Mouse (Mus musculus) lung, embryonic 14.5 days (tissue): ENCODE measurements at regions not wholly inside any gene's neighbourhood (a gene's known extent, or its start where the extent isn't known, plus 50 kb on each side); places are given as distances from the start of the nearest gene placed in this dataset.

Experiments used
- ATAC-seq: fragments of 200-750 bp; cut with Nextera tagmentation; 2 replicates; pipeline ENCODE4 v1.8.0; 2017; ENCODE audit warnings: mild to moderate bottlenecking, moderate TSS enrichment, moderate library complexity; ENCODE audit not compliant: insufficient read depth
- DNase-seq: peaks from one replicate; pipeline ENCODE4 v3.0.0-alpha.2; 2015
- H3K27ac ChIP-seq: fragments of 300-500 bp; sonication (generic); 2 replicates; pipeline ENCODE4 v1.5.1; 2014; ENCODE audit warnings: low read depth, mild to moderate bottlenecking, moderate library complexity
- H3K27me3 ChIP-seq: fragments of 300-500 bp; sonication (generic); 2 replicates; pipeline ENCODE4 v1.6.1; 2014; ENCODE audit warnings: low read length, control low read depth; ENCODE audit not compliant: insufficient read depth
- H3K36me3 ChIP-seq: fragments of 300-500 bp; sonication (generic); 2 replicates; pipeline ENCODE4 v1.6.1; 2014; ENCODE audit warnings: control low read depth; ENCODE audit not compliant: insufficient read depth
- H3K4me1 ChIP-seq: fragments of 300-500 bp; sonication (generic); 2 replicates; pipeline ENCODE4 v1.6.1; 2014; ENCODE audit warnings: antibody characterized with exemption, control low read depth; ENCODE audit not compliant: insufficient read depth
- H3K4me2 ChIP-seq: fragments of 300-500 bp; sonication (generic); 2 replicates; pipeline ENCODE4 v1.6.1; 2014; ENCODE audit warnings: mild to moderate bottlenecking
- H3K4me3 ChIP-seq: fragments of 300-500 bp; sonication (generic); 2 replicates; pipeline ENCODE4 v1.5.1; 2014; ENCODE audit warnings: low read depth, low read length
- H3K9ac ChIP-seq: fragments of 300-500 bp; sonication (generic); 2 replicates; pipeline ENCODE4 v1.6.1; 2014
- H3K9me3 ChIP-seq: fragments of 300-500 bp; sonication (generic); 2 replicates; pipeline ENCODE4 v1.6.1; 2016; ENCODE audit warnings: low read depth, low read length, control low read depth
- CTCF ChIP-seq: IDR thresholded peaks from 2 replicates; pipeline ENCODE4 v1.5.1; 2016; ENCODE audit warnings: antibody characterized with exemption, low read depth
- whole genome bisulfite sequencing: fragments of 180-500 bp; shearing (Covaris S2); extraction: QIAGEN DNeasy Blood & Tissue Kit; methylation state at CpG from one replicate; pipeline ENCODE4 v1.1.7; 2014; 5-methylcytosine and 5-hydroxymethylcytosine counted together

DNA sequence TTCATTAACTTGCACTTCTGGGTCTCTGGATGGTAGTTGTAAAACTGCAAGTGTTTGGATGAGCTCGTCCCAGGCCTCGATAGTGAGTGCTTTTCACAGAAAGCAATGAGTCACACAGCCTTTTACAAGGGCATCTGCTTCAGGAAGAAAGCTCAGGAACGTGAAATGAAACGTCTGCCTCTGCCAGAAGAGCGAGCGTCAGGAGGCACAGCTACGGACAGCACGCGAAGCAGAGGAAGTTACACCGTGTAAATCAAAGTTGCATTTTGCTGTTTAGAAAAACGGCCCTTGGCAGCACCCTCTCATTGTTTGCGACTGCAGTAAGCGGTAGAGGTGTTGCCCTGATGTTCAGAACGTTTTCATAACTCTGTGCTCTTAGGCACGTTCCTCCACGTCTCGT, 201.5 kb upstream of the Gimd1 start:
- H3K4me2 ChIP-seq, result peak overlapping the region; percentile 16; the same call in 1 of the 2 replicates
- peak; percentile 66 for DNase-seq

DNA sequence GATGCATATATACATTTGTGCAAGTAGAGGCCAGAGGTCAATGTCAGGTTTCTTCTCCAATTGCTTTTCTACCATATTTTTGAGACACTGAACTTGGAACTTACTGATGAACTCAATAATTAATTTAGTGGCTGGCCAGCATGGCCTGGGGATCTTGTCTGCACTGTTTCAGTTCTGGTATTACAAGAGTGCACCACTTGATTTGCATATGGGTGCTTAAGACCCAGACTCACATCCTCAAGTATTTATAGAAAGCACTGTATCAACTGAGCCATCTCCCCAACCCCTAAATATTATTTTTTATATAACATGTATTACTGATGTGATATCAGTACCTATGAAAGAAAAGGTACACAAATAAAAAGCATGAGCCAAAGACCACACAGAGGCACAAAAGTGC, 197.8 kb upstream of the Gimd1 start:
- no peak for ATAC-seq
- no peak for DNase-seq
- Histone ChIP-seq H3K27ac (no peak overlapping the region), H3K27me3 (no peaks in the 10 kb centered on the region), H3K9ac (no peak overlapping the region), H3K4me2 (no peak overlapping the region), H3K9me3 (no peaks in the 10 kb centered on the region), H3K36me3 (no peaks in the 10 kb centered on the region), H3K4me3 (no peak overlapping the region), H3K4me1 (no peaks in the 10 kb centered on the region)
- TF ChIP-seq CTCF, result no peak

More for the DNA sequence above, 201.5 kb upstream of the Gimd1 start:
- TF ChIP-seq CTCF, result no peak
- ATAC-seq, result peak; percentile 64
- Histone ChIP-seq H3K4me3 (no peak overlapping the region), H3K4me1 (0 out of 2 replicates have a peak, but pooled peaks cover 3% of the 10 kb centered on the region), H3K36me3 (no peaks in the 10 kb centered on the region), H3K27ac (no peak overlapping the region), H3K9me3 (no peaks in the 10 kb centered on the region), H3K9ac (no peak overlapping the region), H3K27me3 (no peaks in the 10 kb centered on the region)
- 36% methylated on average over 17 of the region's 17 CpGs for WGBS

DNA sequence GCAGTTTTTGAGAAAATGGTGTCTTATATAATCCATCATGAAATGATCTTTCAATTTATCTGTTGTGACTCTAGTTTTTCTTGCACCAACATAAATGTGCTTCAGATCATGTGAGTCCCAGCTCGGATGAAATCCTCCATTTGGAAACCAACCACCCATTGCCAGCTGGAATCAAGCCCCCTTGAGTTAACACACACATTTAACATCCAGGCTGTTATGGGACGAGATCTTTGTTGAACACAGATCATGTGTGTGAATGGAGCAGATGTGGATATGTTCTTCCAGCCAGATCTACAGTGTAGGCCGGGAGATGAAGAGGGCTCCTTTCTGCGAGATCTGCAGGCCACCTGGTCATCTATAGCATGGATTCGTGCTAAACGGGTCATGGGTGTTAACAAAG, 188.4 kb upstream of the Gimd1 start:
- Histone ChIP-seq H3K27ac (no peak overlapping the region), H3K27me3 (no peaks in the 10 kb centered on the region), H3K9ac (no peak overlapping the region), H3K4me1 (no peaks in the 10 kb centered on the region), H3K4me2 (no peak overlapping the region), H3K9me3 (no peaks in the 10 kb centered on the region), H3K4me3 (no peak overlapping the region), H3K36me3 (no peaks in the 10 kb centered on the region)
- DNase-seq, result no peak
- WGBS, result 77% methylated on average over 6 of the region's 6 CpGs
- TF ChIP-seq CTCF, result no peak
- ATAC-seq, result no peak

DNA sequence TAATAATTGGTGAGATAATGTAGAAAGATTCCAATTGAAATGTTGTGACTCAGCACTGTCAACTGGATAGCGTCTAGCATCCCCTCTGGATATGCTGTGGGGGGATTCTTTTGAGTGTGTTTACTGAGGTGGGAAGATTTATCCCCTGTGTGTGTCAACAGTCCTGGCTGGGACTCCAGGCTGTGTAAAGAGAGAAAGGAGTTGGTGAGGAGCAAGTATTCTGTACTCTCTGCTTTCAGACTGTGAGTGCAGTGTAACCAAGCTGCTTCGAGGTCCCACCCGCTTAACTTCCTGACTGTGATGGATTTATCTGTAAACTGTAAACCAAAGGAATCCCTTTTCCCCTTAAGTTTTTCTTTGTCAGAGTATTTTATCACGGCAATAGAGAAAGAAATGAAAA, 175.7 kb upstream of the Gimd1 start:
- H3K4me3 ChIP-seq, result no peak overlapping the region
- no peaks in the 10 kb centered on the region for H3K4me1 ChIP-seq
- 17% methylated on average over 4 of the region's 4 CpGs for WGBS
- no peak for TF ChIP-seq CTCF
- H3K27ac ChIP-seq, result no peak overlapping the region
- no peaks in the 10 kb centered on the region for H3K9me3 ChIP-seq
- DNase-seq (no peak), ATAC-seq (no peak)
- H3K27me3 ChIP-seq, result no peaks in the 10 kb centered on the region
- H3K36me3 ChIP-seq, result no peaks in the 10 kb centered on the region
- H3K4me2 ChIP-seq, result no peak overlapping the region
- no peak overlapping the region for H3K9ac ChIP-seq

DNA sequence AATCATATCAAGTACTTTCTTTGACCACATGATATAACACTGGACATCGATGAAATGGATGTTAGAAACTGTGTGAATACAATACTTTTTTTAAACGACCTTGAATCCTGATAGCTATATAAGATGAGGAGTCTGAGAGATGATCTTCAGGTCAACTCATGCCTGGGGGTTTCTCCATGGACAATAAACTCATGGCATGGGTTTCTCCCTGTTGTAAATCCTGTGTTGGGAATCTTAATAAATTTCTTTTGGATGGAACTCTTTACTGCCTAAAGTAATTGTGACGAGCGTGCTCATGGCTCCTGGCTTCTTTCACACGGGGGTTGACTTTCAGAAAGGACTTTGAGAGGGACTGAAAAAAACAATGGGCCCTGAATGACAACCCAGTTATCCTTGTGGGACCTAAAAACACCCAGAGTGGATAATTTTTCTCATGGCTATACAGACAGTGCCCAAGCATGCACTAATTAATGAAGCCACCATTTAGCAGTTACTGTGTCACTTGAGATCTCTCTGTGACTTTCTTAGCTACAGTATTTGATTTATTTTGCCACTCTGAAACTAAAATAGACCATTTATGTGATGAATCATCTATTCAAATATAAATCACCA, 167.2 kb upstream of the Gimd1 start:
- Histone ChIP-seq H3K4me2 (no peak overlapping the region), H3K36me3 (no peaks in the 10 kb centered on the region), H3K27ac (no peak overlapping the region), H3K9ac (no peak overlapping the region), H3K4me1 (no peaks in the 10 kb centered on the region), H3K27me3 (no peaks in the 10 kb centered on the region), H3K9me3 (no peaks in the 10 kb centered on the region), H3K4me3 (no peak overlapping the region)
- no peak for TF ChIP-seq CTCF
- DNase-seq (no peak), ATAC-seq (no peak)
- WGBS, result 78% methylated on average over 5 of the region's 5 CpGs

DNA sequence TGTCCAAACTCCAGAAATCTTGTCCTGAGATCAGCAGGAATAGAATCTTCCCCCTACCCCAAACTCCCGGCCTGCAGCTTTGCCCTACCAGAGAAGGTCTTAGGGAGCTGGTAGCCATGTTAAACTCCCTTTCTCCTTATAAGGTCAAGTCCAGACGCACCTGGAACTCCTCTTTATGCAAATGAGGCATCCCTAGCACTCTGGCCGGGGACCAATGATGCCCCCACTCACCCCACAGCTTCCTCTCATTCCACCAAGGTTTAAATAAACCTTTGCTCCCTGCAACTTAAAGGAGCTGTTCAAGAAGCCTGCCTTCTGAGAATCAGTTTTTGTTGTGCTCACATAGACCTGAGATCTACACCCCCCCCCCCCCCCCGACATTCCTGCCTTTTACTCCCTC, 158.6 kb upstream of the Gimd1 start:
- no peak for ATAC-seq
- Histone ChIP-seq H3K4me1 (no peaks in the 10 kb centered on the region), H3K4me3 (no peak overlapping the region), H3K9me3 (no peaks in the 10 kb centered on the region), H3K4me2 (no peak overlapping the region), H3K27ac (no peak overlapping the region), H3K9ac (no peak overlapping the region), H3K36me3 (no peaks in the 10 kb centered on the region), H3K27me3 (no peaks in the 10 kb centered on the region)
- WGBS, result 26% methylated on average over 4 of the region's 4 CpGs
- no peak for TF ChIP-seq CTCF
- DNase-seq, result no peak

DNA sequence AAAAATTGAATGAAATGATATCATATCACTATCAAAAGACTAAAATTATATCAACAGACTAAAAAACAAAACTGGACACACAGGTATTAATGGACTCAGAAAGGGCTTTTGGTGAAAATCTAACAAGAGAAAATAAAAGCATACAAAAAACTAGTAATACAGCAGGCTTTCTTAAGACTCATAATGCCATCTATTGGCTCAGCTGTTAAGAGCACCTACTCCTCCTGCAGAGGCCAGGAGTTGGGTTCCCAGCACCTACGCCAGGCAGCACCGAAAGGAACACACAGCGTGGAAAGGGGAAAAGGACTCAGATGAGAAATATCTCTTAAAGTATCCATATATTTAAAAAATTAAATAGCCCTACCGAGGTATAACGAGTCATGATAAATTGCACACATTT, 151.9 kb upstream of the Gimd1 start:
- no peak for TF ChIP-seq CTCF
- no peaks in the 10 kb centered on the region for H3K27me3 ChIP-seq
- no peak for DNase-seq
- WGBS, result 84% methylated on average over 5 of the region's 5 CpGs
- H3K27ac ChIP-seq, result no peak overlapping the region
- H3K9me3 ChIP-seq, result no peaks in the 10 kb centered on the region
- no peaks in the 10 kb centered on the region for H3K36me3 ChIP-seq
- no peak for ATAC-seq
- H3K4me3 ChIP-seq, result no peak overlapping the region
- no peaks in the 10 kb centered on the region for H3K4me1 ChIP-seq
- H3K4me2 ChIP-seq, result no peak overlapping the region
- no peak overlapping the region for H3K9ac ChIP-seq

DNA sequence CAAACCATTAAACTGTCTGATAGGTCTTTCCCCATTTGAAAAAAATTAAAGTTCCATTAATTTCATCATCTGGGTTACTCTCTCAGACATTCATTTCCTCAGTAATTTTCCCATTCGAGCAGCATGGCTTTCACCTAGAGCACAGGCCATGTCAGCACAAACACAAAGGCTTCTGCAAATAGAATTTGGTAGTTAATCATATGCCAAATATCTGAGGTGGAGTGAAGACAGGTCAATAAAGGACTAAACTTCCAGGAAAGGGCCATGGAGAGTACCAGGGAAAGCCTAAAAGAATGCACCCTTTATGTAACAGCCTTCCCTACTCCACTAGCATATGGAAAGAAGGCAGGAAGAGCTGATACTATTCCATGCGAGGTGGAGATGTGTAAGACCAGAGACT, 150.3 kb upstream of the Gimd1 start:
- Histone ChIP-seq H3K36me3 (no peaks in the 10 kb centered on the region), H3K27ac (no peak overlapping the region), H3K9ac (no peak overlapping the region), H3K4me1 (no peaks in the 10 kb centered on the region), H3K27me3 (no peaks in the 10 kb centered on the region), H3K4me3 (no peak overlapping the region), H3K9me3 (no peaks in the 10 kb centered on the region), H3K4me2 (no peak overlapping the region)
- DNase-seq (no peak), ATAC-seq (no peak)
- TF ChIP-seq CTCF, result no peak
- 50% methylated on average over 2 of the region's 2 CpGs for WGBS
